Mouse (Mus musculus): Measurements from ENCODE around the gene B3gntl1. TPM values are rescaled to one million over a fixed set of nuclear protein-coding genes. Genes with fewer than 3 reads are reported as not detected.

The B3gntl1 gene
- total RNA-seq, 4 experiments from 2014 or later: 6.5 to 8.0 (median 7.0) TPM

Other genes with a start within 250 kb of the B3gntl1 start
- gene Fn3k, start 238.2 kb downstream of the B3gntl1 start, total RNA-seq (2022): 10 to 100 TPM; 58.6 to 64.2 (median 61.1) TPM
- 10 to 100 TPM; 39.7 to 45.1 (median 40.9) TPM for gene Tbcd, start 221.2 kb downstream of the B3gntl1 start, total RNA-seq (2022)
- under 1 TPM; 0.14 to 0.30 (median 0.15) TPM for gene Zfp750, start 153.8 kb downstream of the B3gntl1 start, total RNA-seq (2022)
- 10 to 100 TPM; 11.9 to 13.1 (median 12.9) TPM for gene Metrnl, start 28.4 kb upstream of the B3gntl1 start, total RNA-seq (2022)
- not detected for gene Ptchd3, start 157.1 kb upstream of the B3gntl1 start, total RNA-seq (2022)

Measured in left cerebral cortex, adult 8-10 months (tissue).